Mouse (Mus musculus) stomach, embryonic 15.5 days (tissue): ENCODE results near the gene Lin7c. TPM values are rescaled to one million over a fixed set of nuclear protein-coding genes. Genes with fewer than 3 reads are reported as not detected.

Experiments used
- ATAC-seq: fragments of 200-750 bp; cut with Nextera tagmentation; 2 replicates; pipeline ENCODE4 v1.8.0; 2017; ENCODE audit warnings: low read depth, moderate number of reproducible peaks, moderate TSS enrichment; ENCODE audit not compliant: insufficient read depth, low FRiP score
- H3K27ac ChIP-seq: fragments of 300-500 bp; sonication (generic); 2 replicates; pipeline ENCODE4 v1.5.1; 2015; ENCODE audit warnings: mild to moderate bottlenecking, inconsistent platforms
- H3K27me3 ChIP-seq: fragments of 300-500 bp; sonication (generic); replicated peaks from 2 replicates; pipeline ENCODE4 v1.6.1; 2015; ENCODE audit warnings: inconsistent platforms
- H3K36me3 ChIP-seq: fragments of 300-500 bp; sonication (generic); 2 replicates; pipeline ENCODE4 v1.6.1; 2015; ENCODE audit warnings: inconsistent platforms
- H3K4me1 ChIP-seq: fragments of 300-500 bp; sonication (generic); 2 replicates; pipeline ENCODE4 v1.6.1; 2015; ENCODE audit warnings: inconsistent platforms
- H3K4me2 ChIP-seq: fragments of 300-500 bp; sonication (generic); 2 replicates; pipeline ENCODE4 v1.6.1; 2015; ENCODE audit warnings: mild to moderate bottlenecking, inconsistent platforms
- H3K4me3 ChIP-seq: fragments of 300-500 bp; sonication (generic); replicated peaks from 2 replicates; pipeline ENCODE4 v1.5.1; 2015; ENCODE audit warnings: inconsistent platforms
- H3K9ac ChIP-seq: fragments of 300-500 bp; sonication (generic); 2 replicates; pipeline ENCODE4 v1.6.1; 2015; ENCODE audit warnings: inconsistent platforms
- H3K9me3 ChIP-seq: fragments of 300-500 bp; sonication (generic); 2 replicates; pipeline ENCODE4 v1.6.1; 2016; ENCODE audit warnings: inconsistent platforms
- WGBS: fragments of 180-500 bp; shearing (Covaris S2); methylation state at CpG from one replicate; pipeline ENCODE4 v1.1.7; 2015; 5-methylcytosine and 5-hydroxymethylcytosine counted together
- polyA plus RNA-seq: library from polyadenylated mRNA; unstranded; fragments of >200 nt; fragmentation: Nextera tagmentation; extraction: Ambion mirVana; gene quantifications from 2 replicates; pipeline ENCODE4 v1.2.1, GENCODE M21; 2015

Lin7c gene
- polyA plus RNA-seq, 1 experiment from 2014 or later = 61.9 TPM

DNA sequence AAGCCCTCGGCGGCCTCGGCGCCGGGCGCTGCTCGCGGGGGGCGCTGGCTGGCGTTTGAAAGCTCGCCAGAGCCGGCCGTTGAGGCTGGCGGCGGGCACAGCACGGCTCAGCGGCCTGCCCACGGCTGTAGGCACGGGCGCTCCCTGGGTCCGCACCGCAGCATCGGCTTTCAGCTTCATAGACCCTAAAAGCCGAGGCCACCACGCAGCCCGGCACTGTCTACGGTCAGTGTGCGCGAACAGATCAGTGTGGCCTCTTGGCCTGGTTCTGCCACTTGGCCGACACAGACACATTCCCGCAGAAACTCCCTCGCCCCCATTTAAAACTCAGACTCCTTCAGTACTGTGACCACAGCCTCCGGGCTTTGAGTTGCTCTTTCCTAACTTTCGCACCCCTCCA is 378 bp downstream of the Lin7c start:
- whole genome bisulfite sequencing = under 1% methylated on average over 34 of the region's 34 CpGs

GRCm38 (mm10) chr2:109891471-109891870 is 818 bp downstream of the Lin7c start:
- no peaks in the 10 kb centered on the region for H3K27me3 ChIP-seq
- no peak for ATAC-seq
- peaks cover 17% of the 10 kb centered on the region for H3K36me3 ChIP-seq
- peak overlapping the region; percentile 86; the same call in 1 of the 2 replicates for H3K27ac ChIP-seq
- peaks cover 8% of the 10 kb centered on the region for H3K4me1 ChIP-seq
- peak overlapping the region; percentile 97 for H3K9ac ChIP-seq
- H3K4me3 ChIP-seq = peak overlapping the region; percentile 99
- peak overlapping the region; percentile 56 for H3K4me2 ChIP-seq
- no peaks in the 10 kb centered on the region for H3K9me3 ChIP-seq
- WGBS = 21% methylated on average over 4 of the region's 4 CpGs

More for the DNA sequence above, 378 bp downstream of the Lin7c start:
- peak overlapping the region; percentile 56 for H3K4me2 ChIP-seq
- peak overlapping the region; percentile 99 for H3K4me3 ChIP-seq
- peak overlapping the region; percentile 97 for H3K9ac ChIP-seq
- H3K27ac ChIP-seq = peak overlapping the region; percentile 86
- H3K27me3 ChIP-seq = no peaks in the 10 kb centered on the region
- peaks cover 12% of the 10 kb centered on the region for H3K36me3 ChIP-seq
- peak; percentile 64 for ATAC-seq
- no peaks in the 10 kb centered on the region for H3K9me3 ChIP-seq
- H3K4me1 ChIP-seq = peaks cover 8% of the 10 kb centered on the region

GRCm38 (mm10) chr2:109896311-109896710 is 5.7 kb downstream of the Lin7c start:
- Histone ChIP-seq H3K4me3 (no peak overlapping the region), H3K27me3 (no peaks in the 10 kb centered on the region), H3K9me3 (no peaks in the 10 kb centered on the region), H3K27ac (no peak overlapping the region), H3K9ac (no peak overlapping the region), H3K36me3 (peaks cover 28% of the 10 kb centered on the region), H3K4me2 (no peak overlapping the region), H3K4me1 (peaks cover 8% of the 10 kb centered on the region)
- 77% methylated on average over 7 of the region's 7 CpGs for WGBS
- no peak for ATAC-seq

GRCm38 (mm10) chr2:109902869-109903268 is 12.2 kb downstream of the Lin7c start:
- H3K27me3 ChIP-seq = no peaks in the 10 kb centered on the region
- no peak overlapping the region for H3K4me2 ChIP-seq
- no peak overlapping the region for H3K9ac ChIP-seq
- no peak for ATAC-seq
- 67% methylated on average over 7 of the region's 7 CpGs for WGBS
- H3K27ac ChIP-seq = no peak overlapping the region
- H3K36me3 ChIP-seq = peaks cover 3% of the 10 kb centered on the region
- H3K4me3 ChIP-seq = no peak overlapping the region
- no peaks in the 10 kb centered on the region for H3K9me3 ChIP-seq
- no peaks in the 10 kb centered on the region for H3K4me1 ChIP-seq

GRCm38 (mm10) chr2:109904171-109904821 is 13.6 kb downstream of the Lin7c start:
- H3K9ac ChIP-seq = no peak overlapping the region
- no peaks in the 10 kb centered on the region for H3K27me3 ChIP-seq
- no peaks in the 10 kb centered on the region for H3K36me3 ChIP-seq
- ATAC-seq = peak; percentile 66; the same call in 1 of the 2 replicates
- no peak overlapping the region for H3K4me3 ChIP-seq
- H3K27ac ChIP-seq = no peak overlapping the region
- no peaks in the 10 kb centered on the region for H3K9me3 ChIP-seq
- no peak overlapping the region for H3K4me2 ChIP-seq
- no peaks in the 10 kb centered on the region for H3K4me1 ChIP-seq
- under 1% methylated on average over 7 of the region's 7 CpGs for WGBS

DNA sequence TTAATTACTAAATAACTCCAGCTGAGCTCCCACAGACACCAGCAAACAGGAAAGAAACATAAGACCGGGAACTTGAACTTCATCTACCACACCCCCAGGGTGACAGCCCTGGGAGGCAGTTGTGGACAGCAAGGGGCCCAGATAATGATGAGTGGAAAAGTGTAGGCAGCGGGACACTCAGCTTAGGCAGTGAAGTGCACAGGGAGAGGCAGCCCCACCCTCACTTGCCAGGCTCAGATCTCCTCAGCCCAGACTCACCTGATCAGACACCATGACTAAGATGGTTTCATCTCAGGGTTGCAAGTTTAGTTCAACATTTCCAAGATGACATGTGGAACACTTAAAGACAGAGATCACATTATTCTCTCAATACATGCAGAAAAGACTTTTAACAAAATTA is 18.5 kb downstream of the Lin7c start:
- Histone ChIP-seq H3K9ac (no peak overlapping the region), H3K36me3 (no peaks in the 10 kb centered on the region), H3K4me1 (no peaks in the 10 kb centered on the region), H3K27me3 (no peaks in the 10 kb centered on the region), H3K9me3 (no peaks in the 10 kb centered on the region), H3K4me2 (no peak overlapping the region), H3K27ac (no peak overlapping the region), H3K4me3 (no peak overlapping the region)
- no peak for ATAC-seq
- 67% methylated on average over 2 of the region's 2 CpGs for WGBS

DNA sequence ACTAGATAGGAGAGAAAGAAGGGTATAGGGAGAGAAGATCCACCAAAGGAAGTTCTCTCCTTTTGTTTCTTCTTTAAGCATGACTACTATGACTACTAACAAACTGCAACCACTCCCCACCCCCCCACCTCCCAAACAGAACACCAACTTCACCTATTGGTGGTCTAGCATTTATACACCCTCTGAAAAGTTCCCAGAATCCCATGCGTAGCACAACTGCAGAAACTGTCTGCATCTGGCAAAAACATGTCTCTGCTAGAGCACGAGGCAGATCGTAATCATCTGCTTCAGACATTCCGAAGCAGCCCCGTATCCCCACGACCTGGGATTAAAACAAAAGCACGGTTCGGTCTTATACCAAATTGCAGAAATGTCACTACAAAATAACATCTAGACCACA is 21.6 kb downstream of the Lin7c start:
- ATAC-seq = no peak
- Histone ChIP-seq H3K9me3 (no peaks in the 10 kb centered on the region), H3K4me3 (no peak overlapping the region), H3K36me3 (no peaks in the 10 kb centered on the region), H3K27ac (no peak overlapping the region), H3K4me2 (no peak overlapping the region), H3K9ac (no peak overlapping the region), H3K4me1 (no peaks in the 10 kb centered on the region), H3K27me3 (no peaks in the 10 kb centered on the region)
- 93% methylated on average over 8 of the region's 8 CpGs for WGBS

DNA sequence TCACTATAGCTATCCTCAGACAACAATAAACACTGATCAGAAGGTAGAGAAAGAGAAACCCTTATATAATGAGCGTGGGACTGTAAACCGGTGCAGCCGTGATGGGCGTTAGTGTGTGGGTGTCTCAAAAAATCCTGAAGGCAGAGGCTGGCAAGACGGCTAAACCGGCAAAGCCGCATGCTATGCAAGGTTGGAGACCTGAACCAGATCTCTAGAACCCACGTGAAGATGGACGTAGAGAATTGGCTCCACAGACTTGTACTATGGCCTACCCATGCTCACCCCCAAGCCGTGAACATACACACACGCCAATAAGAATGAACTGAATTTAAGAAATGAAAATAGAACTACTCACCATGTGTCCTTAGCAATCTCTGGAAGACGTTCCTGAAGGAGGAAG is 22.1 kb downstream of the Lin7c start:
- Histone ChIP-seq H3K27ac (no peak overlapping the region), H3K4me3 (no peak overlapping the region), H3K27me3 (no peaks in the 10 kb centered on the region), H3K36me3 (no peaks in the 10 kb centered on the region), H3K9me3 (no peaks in the 10 kb centered on the region), H3K4me1 (no peaks in the 10 kb centered on the region), H3K4me2 (no peak overlapping the region), H3K9ac (no peak overlapping the region)
- ATAC-seq = no peak
- WGBS = 88% methylated on average over 12 of the region's 12 CpGs

- WGBS = 67% methylated on average over 8 of the region's 8 CpGs
- H3K9me3 ChIP-seq = no peaks in the 10 kb centered on the region
- H3K9ac ChIP-seq = no peak overlapping the region
- no peak overlapping the region for H3K4me3 ChIP-seq
- no peak overlapping the region for H3K27ac ChIP-seq
- no peak overlapping the region for H3K4me2 ChIP-seq
- H3K27me3 ChIP-seq = no peaks in the 10 kb centered on the region
- no peaks in the 10 kb centered on the region for H3K4me1 ChIP-seq
- H3K36me3 ChIP-seq = no peaks in the 10 kb centered on the region
- no peak for ATAC-seq
These were observed 22.6 kb downstream of the Lin7c start for GRCm38 (mm10) chr2:109913241-109913640.

- Histone ChIP-seq H3K4me1 (0 out of 2 replicates have a peak, but pooled peaks cover 3% of the 10 kb centered on the region), H3K27ac (no peak overlapping the region), H3K9me3 (no peaks in the 10 kb centered on the region), H3K36me3 (no peaks in the 10 kb centered on the region), H3K4me3 (no peak overlapping the region), H3K27me3 (no peaks in the 10 kb centered on the region), H3K4me2 (no peak overlapping the region), H3K9ac (no peak overlapping the region)
- ATAC-seq = no peak
These were observed 23.9 kb downstream of the Lin7c start for GRCm38 (mm10) chr2:109914601-109915000.

DNA sequence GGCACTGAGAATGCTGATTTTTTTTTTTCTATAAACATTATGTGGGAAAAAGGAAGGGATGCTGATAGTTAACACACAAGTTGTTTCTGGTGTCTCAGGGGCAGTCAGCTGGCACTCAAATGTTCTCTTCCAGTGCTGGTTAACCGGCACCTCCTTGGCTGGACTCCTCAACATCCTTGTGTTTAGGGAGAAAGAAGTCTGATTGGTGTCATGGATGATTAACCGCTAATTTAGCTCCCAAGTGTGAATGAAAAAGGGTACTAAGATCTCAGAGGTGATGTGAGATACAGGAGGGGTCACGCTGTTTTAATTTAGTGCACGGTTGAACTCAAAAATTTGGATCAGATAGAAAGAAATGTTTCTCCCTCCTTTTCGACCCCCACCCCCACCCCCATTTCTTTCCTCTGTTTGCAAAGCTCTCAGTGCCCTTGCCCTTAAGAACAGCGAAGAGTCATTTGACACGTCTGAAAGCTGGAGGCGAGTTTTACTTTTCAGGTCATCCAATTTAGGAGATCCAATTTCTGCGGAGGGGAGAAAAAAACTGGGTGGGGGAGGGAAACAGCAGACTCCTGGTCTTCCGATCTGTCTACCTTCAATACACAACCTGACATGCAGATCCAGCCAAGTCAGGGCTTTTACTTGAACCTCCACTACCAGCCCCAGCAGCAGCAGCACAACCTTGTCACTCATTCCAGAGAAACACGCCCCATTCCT is 26.3 kb downstream of the Lin7c start:
- WGBS = 7% methylated on average over 11 of the region's 11 CpGs

More for the DNA sequence above, 26.3 kb downstream of the Lin7c start:
- Histone ChIP-seq H3K9ac (no peak overlapping the region), H3K9me3 (no peaks in the 10 kb centered on the region), H3K36me3 (no peaks in the 10 kb centered on the region), H3K4me3 (peak overlapping the region; percentile 90), H3K4me1 (peaks cover 13% of the 10 kb centered on the region), H3K4me2 (peak overlapping the region; percentile 76), H3K27me3 (no peaks in the 10 kb centered on the region), H3K27ac (peak overlapping the region; percentile 59; the same call in 1 of the 2 replicates)
- ATAC-seq = no peak
